Mouse (Mus musculus): ENCODE measurements around the gene Fam168a.

Fam168a gene

GRCm38 (mm10) chr7:100871355-100871754 lies 164.9 kb downstream of the Fam168a start:
- DNase-seq: no peak

- peak; percentile 69 for DNase-seq
Measured at GRCm38 (mm10) chr7:100871892-100872291, 165.5 kb downstream of the Fam168a start.

- no peak for DNase-seq
Measured at GRCm38 (mm10) chr7:100873197-100873596, 166.8 kb downstream of the Fam168a start.

GRCm38 (mm10) chr7:100875822-100876221 lies 169.4 kb downstream of the Fam168a start:
- no peak for DNase-seq

GRCm38 (mm10) chr7:100876293-100876692 lies 169.9 kb downstream of the Fam168a start:
- no peak for DNase-seq

- DNase-seq: no peak
Measured at GRCm38 (mm10) chr7:100876771-100877170, 170.3 kb downstream of the Fam168a start.

- peak; percentile 90 for DNase-seq
Measured at GRCm38 (mm10) chr7:100879595-100879994, 173.2 kb downstream of the Fam168a start.

GRCm38 (mm10) chr7:100881531-100881930 lies 175.1 kb downstream of the Fam168a start:
- DNase-seq: no peak

- DNase-seq: no peak
Measured at GRCm38 (mm10) chr7:100881950-100882349, 175.5 kb downstream of the Fam168a start.

- DNase-seq: no peak
Measured at GRCm38 (mm10) chr7:100884460-100884859, 178.0 kb downstream of the Fam168a start.

- peak; percentile 69 for DNase-seq
Measured at GRCm38 (mm10) chr7:100886535-100886934, 180.1 kb downstream of the Fam168a start.

All from lung, postnatal 10 days (tissue).